Mouse (Mus musculus): ENCODE data around the gene Syn3. TPM values are rescaled to one million over a fixed set of nuclear protein-coding genes. Genes with fewer than 3 reads are reported as not detected.

Gene Syn3
- polyA plus RNA-seq, 1 experiment = 9.5 TPM

- TF ChIP-seq POLR2A (IDR thresholded peaks at IDR 0.05; ENCODE audit: borderline replicate concordance, insufficient read depth, low read length) (no peak), CTCF (IDR thresholded peaks at IDR 0.05; ENCODE audit: borderline replicate concordance, insufficient read depth, low read depth, low read length) (no peak)
- Histone ChIP-seq H3K4me1 (ENCODE audit: control insufficient read depth, insufficient read depth, low read length) (0 out of 2 replicates have a peak, but pooled peaks cover 4% of the 10 kb centered on the region), H3K27ac (ENCODE audit: insufficient read depth, low read length) (no peak overlapping the region; the same call in 1 of the 2 replicates), H3K4me3 (replicated peaks; ENCODE audit: insufficient read depth, low read depth, low read length) (no peak overlapping the region), H3K27me3 (ENCODE audit: control insufficient read depth, insufficient read depth, low read length) (no peaks in the 10 kb centered on the region)
- WGBS = 86% methylated on average over 5 of the region's 5 CpGs
- DNase-seq = no peak
These were observed 167.6 kb downstream of the Syn3 start for GRCm38 (mm10) chr10:86330993-86331680.

- no peak for DNase-seq
- H3K27ac ChIP-seq (ENCODE audit: insufficient read depth, low read length) = no peak overlapping the region
- no peaks in the 10 kb centered on the region for H3K27me3 ChIP-seq (ENCODE audit: control insufficient read depth, insufficient read depth, low read length)
- WGBS = 82% methylated on average over 8 of the region's 8 CpGs
- H3K4me3 ChIP-seq (replicated peaks; ENCODE audit: insufficient read depth, low read depth, low read length) = no peak overlapping the region
- peaks cover 4% of the 10 kb centered on the region; the same call in 1 of the 2 replicates for H3K4me1 ChIP-seq (ENCODE audit: control insufficient read depth, insufficient read depth, low read length)
- TF ChIP-seq POLR2A (IDR thresholded peaks at IDR 0.05; ENCODE audit: borderline replicate concordance, insufficient read depth, low read length) = no peak
- no peak for TF ChIP-seq CTCF (IDR thresholded peaks at IDR 0.05; ENCODE audit: borderline replicate concordance, insufficient read depth, low read depth, low read length)
These were observed 169.3 kb downstream of the Syn3 start for GRCm38 (mm10) chr10:86329241-86329882.

- DNase-seq = no peak
- H3K27me3 ChIP-seq (ENCODE audit: control insufficient read depth, insufficient read depth, low read length) = no peaks in the 10 kb centered on the region
- H3K27ac ChIP-seq (ENCODE audit: insufficient read depth, low read length) = no peak overlapping the region
- peaks cover 4% of the 10 kb centered on the region; the same call in 1 of the 2 replicates for H3K4me1 ChIP-seq (ENCODE audit: control insufficient read depth, insufficient read depth, low read length)
- WGBS = 78% methylated on average over 2 of the region's 2 CpGs
- no peak overlapping the region for H3K4me3 ChIP-seq (replicated peaks; ENCODE audit: insufficient read depth, low read depth, low read length)
- no peak for TF ChIP-seq CTCF (IDR thresholded peaks at IDR 0.05; ENCODE audit: borderline replicate concordance, insufficient read depth, low read depth, low read length)
- TF ChIP-seq POLR2A (IDR thresholded peaks at IDR 0.05; ENCODE audit: borderline replicate concordance, insufficient read depth, low read length) = no peak
These were observed 170.0 kb downstream of the Syn3 start for GRCm38 (mm10) chr10:86328691-86329090.

GRCm38 (mm10) chr10:86328143-86328542 is 170.6 kb downstream of the Syn3 start:
- Histone ChIP-seq H3K4me3 (replicated peaks; ENCODE audit: insufficient read depth, low read depth, low read length) (no peak overlapping the region), H3K27ac (ENCODE audit: insufficient read depth, low read length) (no peak overlapping the region), H3K4me1 (ENCODE audit: control insufficient read depth, insufficient read depth, low read length) (peaks cover 6% of the 10 kb centered on the region), H3K27me3 (ENCODE audit: control insufficient read depth, insufficient read depth, low read length) (no peaks in the 10 kb centered on the region)
- WGBS = 91% methylated on average over 4 of the region's 4 CpGs
- no peak for TF ChIP-seq CTCF (IDR thresholded peaks at IDR 0.05; ENCODE audit: borderline replicate concordance, insufficient read depth, low read depth, low read length)
- DNase-seq = no peak

- 66% methylated on average over 6 of the region's 6 CpGs for WGBS
- DNase-seq = no peak
- H3K4me3 ChIP-seq (replicated peaks; ENCODE audit: insufficient read depth, low read depth, low read length) = no peak overlapping the region
- TF ChIP-seq CTCF (IDR thresholded peaks at IDR 0.05; ENCODE audit: borderline replicate concordance, insufficient read depth, low read depth, low read length) (no peak), POLR2A (IDR thresholded peaks at IDR 0.05; ENCODE audit: borderline replicate concordance, insufficient read depth, low read length) (no peak)
- H3K27ac ChIP-seq (ENCODE audit: insufficient read depth, low read length) = no peak overlapping the region
- peaks cover 19% of the 10 kb centered on the region for H3K4me1 ChIP-seq (ENCODE audit: control insufficient read depth, insufficient read depth, low read length)
- no peaks in the 10 kb centered on the region for H3K27me3 ChIP-seq (ENCODE audit: control insufficient read depth, insufficient read depth, low read length)
These were observed 173.4 kb downstream of the Syn3 start for GRCm38 (mm10) chr10:86325272-86325671.

GRCm38 (mm10) chr10:86323275-86323994 is 175.3 kb downstream of the Syn3 start:
- H3K27ac ChIP-seq (ENCODE audit: insufficient read depth, low read length) = no peak overlapping the region
- H3K4me3 ChIP-seq (replicated peaks; ENCODE audit: insufficient read depth, low read depth, low read length) = no peak overlapping the region
- 32% methylated on average over 4 of the region's 4 CpGs for WGBS
- peaks cover 22% of the 10 kb centered on the region for H3K4me1 ChIP-seq (ENCODE audit: control insufficient read depth, insufficient read depth, low read length)
- no peaks in the 10 kb centered on the region for H3K27me3 ChIP-seq (ENCODE audit: control insufficient read depth, insufficient read depth, low read length)
- DNase-seq = peak; percentile 52 to 74
- no peak for TF ChIP-seq POLR2A (IDR thresholded peaks at IDR 0.05; ENCODE audit: borderline replicate concordance, insufficient read depth, low read length)
- TF ChIP-seq CTCF (IDR thresholded peaks at IDR 0.05; ENCODE audit: borderline replicate concordance, insufficient read depth, low read depth, low read length) = no peak

GRCm38 (mm10) chr10:86322006-86322405 is 176.7 kb downstream of the Syn3 start:
- no peak overlapping the region for H3K27ac ChIP-seq (ENCODE audit: insufficient read depth, low read length)
- no peak overlapping the region for H3K4me3 ChIP-seq (replicated peaks; ENCODE audit: insufficient read depth, low read depth, low read length)
- H3K27me3 ChIP-seq (ENCODE audit: control insufficient read depth, insufficient read depth, low read length) = no peaks in the 10 kb centered on the region
- TF ChIP-seq POLR2A (IDR thresholded peaks at IDR 0.05; ENCODE audit: borderline replicate concordance, insufficient read depth, low read length) (no peak), CTCF (IDR thresholded peaks at IDR 0.05; ENCODE audit: borderline replicate concordance, insufficient read depth, low read depth, low read length) (no peak)
- DNase-seq = peak; percentile 45 to 62
- peaks cover 24% of the 10 kb centered on the region for H3K4me1 ChIP-seq (ENCODE audit: control insufficient read depth, insufficient read depth, low read length)
- 27% methylated on average over 1 of the region's 1 CpGs for WGBS
